In the genomic region with DNA sequence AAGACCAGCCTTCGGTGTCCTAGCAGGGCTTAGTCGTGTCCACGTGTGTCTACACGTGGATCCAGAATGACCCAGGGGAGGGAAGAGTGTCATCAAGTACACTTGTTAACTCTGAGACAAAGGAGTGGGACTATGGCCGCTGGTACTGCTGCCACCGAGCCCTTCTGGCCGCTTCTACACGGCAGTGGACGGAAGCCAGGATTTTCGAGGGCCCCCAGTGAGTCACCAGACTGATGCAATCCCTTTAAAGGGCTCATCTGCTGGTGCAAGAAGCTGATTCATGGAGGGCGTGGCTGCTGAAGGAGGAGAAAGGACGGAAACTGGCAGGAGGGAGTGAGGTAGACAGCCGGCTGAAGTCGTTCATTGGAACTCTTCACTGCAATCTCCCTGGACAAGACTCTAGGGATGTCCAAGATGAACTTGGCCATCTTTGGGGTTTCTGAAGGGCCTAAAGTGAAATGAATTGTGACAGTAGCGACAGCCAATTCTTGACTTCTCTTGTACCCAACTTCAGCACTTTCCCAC, we compare ENCODE assay signal across 8 mouse cellular contexts. TPM values are rescaled to one million over a fixed set of nuclear protein-coding genes. Genes with fewer than 3 reads are reported as not detected.
DNase-seq lines count a peak whose midpoint lies in the region; ATAC-seq and TF ChIP-seq lines count a peak whose summit lies in the region.

No protein-coding gene starts in this region.

- H3K9ac ChIP-seq in hindbrain, embryonic 14.5 days = peak overlapping the region; percentile 59

- H3K36me3 ChIP-seq in hindbrain, embryonic 14.5 days (replicated peaks; ENCODE audit: control insufficient read depth, insufficient read depth) = no peaks in the 10 kb centered on the region

- CTCF ChIA-PET in Patski (lab: Charles Lee) = interaction anchor here (1.4 to 1.7 kb wide), 2 partner anchors 10 to 28 kb away, joined by 3 to 5 read pairs; no protein-coding TSS in a partner anchor

- peak overlapping the region; percentile 81 for H3K4me2 ChIP-seq in hindbrain, embryonic 14.5 days (replicated peaks)

- DNase-seq in Patski (ENCODE audit: low read depth, low spot score) = peak; percentile 87
- peak; percentile 77 to 87 for DNase-seq in cerebellum, postnatal 25 days
- DNase-seq in frontal cortex, postnatal 25 days (ENCODE audit: low spot score in 2 of 2) = peak; percentile 60 to 71
- peak; percentile 67 for DNase-seq in hindbrain, embryonic 14.5 days (ENCODE audit: low spot score)
- DNase-seq in left cerebral cortex, adult 11 months (ENCODE audit: low spot score) = peak; percentile 73
- DNase-seq in lung, postnatal 36 days = peak; percentile 98
- peak; percentile 70 for DNase-seq in retina, embryonic 14.5 days (ENCODE audit: low spot score)
- peak; percentile 42 to 67 for DNase-seq in thymus, postnatal 36 days

- no peaks in the 10 kb centered on the region for H3K27me3 ChIP-seq in Patski
- H3K27me3 ChIP-seq in hindbrain, embryonic 14.5 days (ENCODE audit: control insufficient read depth, insufficient read depth, low read length) = no peaks in the 10 kb centered on the region

- H3K4me1 ChIP-seq in hindbrain, embryonic 14.5 days (replicated peaks; ENCODE audit: control insufficient read depth, insufficient read depth, low read length) = peaks cover 35% of the 10 kb centered on the region

- H3K9me3 ChIP-seq in hindbrain, embryonic 14.5 days (ENCODE audit: control insufficient read depth, low read length) = no peaks in the 10 kb centered on the region

- TF ChIP-seq CTCF in Patski (IDR thresholded peaks at IDR 0.05) = no peak

- in situ Hi-C loops in Patski (cut with MboI; ENCODE audit: low pct_unique_long_range_greater_than_20kb) = no loop called here

- POLR2A ChIA-PET in Patski (lab: Charles Lee) = interaction anchor here (1.0 to 5.2 kb wide), 3 partner anchors 10 to 28 kb away, joined by 3 to 20 read pairs (median 5); no protein-coding TSS in a partner anchor

- peak overlapping the region; percentile 90 for H3K27ac ChIP-seq in hindbrain, embryonic 14.5 days

- H3K4me3 ChIP-seq in hindbrain, embryonic 14.5 days (replicated peaks; ENCODE audit: low read length) = peak overlapping the region; percentile 96

- WGBS in hindbrain, embryonic 14.5 days = 1% methylated on average over 15 of the region's 15 CpGs

- ATAC-seq in Patski = peak; percentile 81
- peak; percentile 13; the same call in 1 of the 2 replicates for ATAC-seq in hindbrain, embryonic 14.5 days (ENCODE audit: low FRiP score)

RNA-seq across cellular contexts. Expression of gene Stk40, which starts 0.6 kb away (rescaled TPM):
- 11.8 TPM for polyA plus RNA-seq in Patski (2021)
- polyA plus RNA-seq in hindbrain, embryonic 14.5 days (2014; fragmentation: Nextera tagmentation; extraction: Ambion mirVana) = 24.2 and 25.2 TPM in 2 replicates

RNA-seq across cellular contexts. Expression of gene Lsm10, which starts 6.7 kb away (rescaled TPM):
- 30.7 TPM for polyA plus RNA-seq in Patski (2021)
- polyA plus RNA-seq in hindbrain, embryonic 14.5 days (2014; fragmentation: Nextera tagmentation; extraction: Ambion mirVana) = 49.1 and 51.2 TPM in 2 replicates

RNA-seq across cellular contexts. Expression of gene Eva1b, which starts 44.4 kb away (rescaled TPM):
- polyA plus RNA-seq in Patski (2021) = 62.2 TPM
- polyA plus RNA-seq in hindbrain, embryonic 14.5 days (2014; fragmentation: Nextera tagmentation; extraction: Ambion mirVana) = 13.5 and 19.2 TPM in 2 replicates

RNA-seq across cellular contexts. Expression of gene Oscp1, which starts 44.8 kb away (rescaled TPM):
- 13.5 TPM for polyA plus RNA-seq in Patski (2021)
- polyA plus RNA-seq in hindbrain, embryonic 14.5 days (2014; fragmentation: Nextera tagmentation; extraction: Ambion mirVana) = 39.5 and 40.7 TPM in 2 replicates

RNA-seq across cellular contexts. Expression of gene Mrps15, which starts 56.4 kb away (rescaled TPM):
- 56.7 TPM for polyA plus RNA-seq in Patski (2021)
- 121 and 124 TPM in 2 replicates for polyA plus RNA-seq in hindbrain, embryonic 14.5 days (2014; fragmentation: Nextera tagmentation; extraction: Ambion mirVana)

Comparison
In these comparisons a context has a peak if more than half of its experiments do, and no peak if none do; other contexts are left out.
1. Peak in every context shown above with its lines: DNase-seq, ATAC-seq, H3K4me3 ChIP-seq and H3K27ac ChIP-seq.